In the genomic region with DNA sequence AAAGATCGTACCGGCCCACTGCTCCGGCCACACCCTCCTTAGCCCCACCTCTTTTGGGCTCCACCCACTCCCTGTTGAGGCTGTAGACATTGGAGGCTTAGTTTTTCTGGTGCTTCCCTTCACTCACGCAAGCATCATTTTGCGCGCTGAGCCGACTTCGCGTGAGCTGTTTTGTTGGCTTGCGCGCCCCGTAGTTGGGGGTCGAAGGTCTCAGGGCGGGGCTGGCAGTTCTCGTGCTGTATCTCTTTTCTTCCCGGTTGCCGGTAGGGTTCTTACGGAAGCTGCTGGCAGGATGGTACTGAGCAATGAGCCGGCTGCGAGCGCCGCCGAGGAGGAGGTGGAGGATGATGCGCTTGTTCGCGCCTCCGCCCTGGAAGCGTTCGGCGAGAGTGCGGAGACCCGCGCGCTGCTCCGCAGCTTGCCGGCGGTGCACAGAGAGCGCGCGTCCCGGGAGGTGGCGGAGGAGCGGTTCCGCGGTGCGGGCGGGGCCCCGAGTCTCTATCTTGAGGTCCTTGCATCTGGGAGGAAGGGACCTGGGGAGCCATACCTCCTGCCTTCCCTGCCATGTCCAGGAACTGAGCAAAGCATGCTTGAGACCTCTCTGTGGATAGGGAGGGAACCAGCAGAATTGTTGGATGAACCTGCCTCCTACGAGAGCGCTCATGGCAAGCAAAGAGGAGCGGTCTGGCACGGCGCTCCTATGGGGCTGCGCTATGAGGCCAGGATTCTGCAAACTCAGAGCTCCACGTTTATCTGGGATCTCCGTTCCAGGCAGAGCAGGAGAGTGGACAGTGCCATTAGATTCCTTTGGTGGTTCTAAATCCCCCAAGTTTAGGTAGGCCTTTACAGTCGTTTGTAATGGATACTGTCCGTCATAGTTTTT, we compare ENCODE assay signal across 8 mouse cellular contexts. TPM values are rescaled to one million over a fixed set of nuclear protein-coding genes. Genes with fewer than 3 reads are reported as not detected.
DNase-seq lines count a peak whose midpoint lies in the region; ATAC-seq lines count a peak whose summit lies in the region.

A gene (plus strand): TSS at position 197 of the 883 bp plus-strand sequence.

- peak; percentile 93 for ATAC-seq in inflammation-experienced regulatory T-cells, adult 6 months
- peak; percentile 97 for ATAC-seq in megakaryocyte-erythroid progenitor cell, adult 5-6 weeks (replicated peaks; ENCODE audit: low FRiP score, low TSS enrichment, poor library complexity, severe bottlenecking)

- intact Hi-C loops in gastrocnemius, postnatal 14 days (cut with DNase I; ENCODE audit: low total_unique reads): no loop called here
- intact Hi-C loops in left cerebral cortex, postnatal 10 days (cut with DNase I): no loop called here

- peak; percentile 95 to 99 for DNase-seq in adrenal gland, adult (ENCODE audit: inconsistent age in 2 of 2, low spot score in 1 of 2)
- DNase-seq in embryo, embryonic 10.5 days (ENCODE audit: low spot score): peak; percentile 94
- peak; percentile 93 for DNase-seq in gastrocnemius, postnatal 14 days
- DNase-seq in left cerebral cortex, postnatal 10 days (ENCODE audit: extremely low spot score in 1 of 2, low spot score in 2 of 2): peak; percentile 94 to 96
- DNase-seq in right cerebral cortex, postnatal 25 days: peak; percentile 95
- peak; percentile 93 to 96 for DNase-seq in urinary bladder, postnatal 4 days (ENCODE audit: low spot score in 2 of 2)

RNA-seq across cellular contexts. Expression of the gene that starts here (rescaled TPM):
- total RNA-seq in gastrocnemius, postnatal 14 days (2021): 10 to 100 TPM; 13.6 to 14.1 TPM
- 10 to 100 TPM; 15.2 to 27.0 (median 25.9) TPM for polyA plus RNA-seq in inflammation-experienced regulatory T-cells, adult 6 months (2017; shearing (Covaris generic))
- 10 to 100 TPM; 57.4 to 57.9 TPM for total RNA-seq in left cerebral cortex, postnatal 10 days (2021)
- 64.2 and 85.0 TPM in 2 replicates for total RNA-seq in megakaryocyte-erythroid progenitor cell, adult 5-6 weeks (2014; fragmentation: Nextera tagmentation)
- 53.6 and 105 TPM in 2 replicates for total RNA-seq in megakaryocyte-erythroid progenitor cell, adult 5-6 weeks (2017)

Comparison
In these comparisons a context has a peak if more than half of its experiments do, and no peak if none do; other contexts are left out.
1. Peak in every context shown above with its lines: DNase-seq and ATAC-seq.